Mouse (Mus musculus): ENCODE results near the gene Cldn2.

Gene Cldn2

DNA sequence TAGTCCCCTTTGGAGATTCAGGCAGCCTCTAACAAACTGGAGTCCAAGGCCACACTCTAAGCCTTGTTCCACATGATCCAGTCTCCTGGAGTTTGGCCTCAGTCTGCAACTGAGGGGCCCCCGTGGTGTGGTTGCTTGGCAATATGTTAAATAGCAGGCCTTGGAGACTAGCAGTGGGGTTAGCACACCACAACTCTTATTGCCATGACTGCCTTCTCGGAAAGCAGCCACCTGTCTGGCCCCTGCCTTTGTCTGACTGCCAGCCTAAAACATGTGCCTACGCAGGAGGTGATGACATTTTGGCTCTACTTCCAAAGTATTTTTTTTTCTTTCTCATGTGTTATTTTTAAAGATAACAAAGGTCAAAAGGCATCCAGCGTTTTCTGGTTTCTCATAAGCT lies 7.5 kb downstream of the Cldn2 start:
- peak; percentile 15 for DNase-seq (ENCODE audit: low spot score)

DNA sequence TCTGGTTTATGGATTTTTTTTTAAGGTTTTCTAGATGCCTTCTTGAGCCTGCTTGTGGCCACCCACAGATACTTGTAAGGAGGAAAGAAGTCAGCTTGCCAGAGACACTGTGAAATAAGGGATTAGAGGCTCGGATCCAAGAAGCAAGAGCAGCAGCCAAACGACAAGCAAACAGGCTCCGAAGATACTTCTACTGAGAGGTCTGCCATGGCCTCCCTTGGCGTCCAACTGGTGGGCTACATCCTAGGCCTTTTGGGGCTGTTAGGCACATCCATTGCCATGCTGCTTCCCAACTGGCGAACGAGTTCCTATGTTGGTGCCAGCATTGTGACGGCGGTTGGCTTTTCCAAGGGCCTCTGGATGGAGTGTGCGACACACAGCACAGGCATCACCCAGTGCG lies 7.9 kb downstream of the Cldn2 start:
- no peak for DNase-seq (ENCODE audit: low spot score)

DNA sequence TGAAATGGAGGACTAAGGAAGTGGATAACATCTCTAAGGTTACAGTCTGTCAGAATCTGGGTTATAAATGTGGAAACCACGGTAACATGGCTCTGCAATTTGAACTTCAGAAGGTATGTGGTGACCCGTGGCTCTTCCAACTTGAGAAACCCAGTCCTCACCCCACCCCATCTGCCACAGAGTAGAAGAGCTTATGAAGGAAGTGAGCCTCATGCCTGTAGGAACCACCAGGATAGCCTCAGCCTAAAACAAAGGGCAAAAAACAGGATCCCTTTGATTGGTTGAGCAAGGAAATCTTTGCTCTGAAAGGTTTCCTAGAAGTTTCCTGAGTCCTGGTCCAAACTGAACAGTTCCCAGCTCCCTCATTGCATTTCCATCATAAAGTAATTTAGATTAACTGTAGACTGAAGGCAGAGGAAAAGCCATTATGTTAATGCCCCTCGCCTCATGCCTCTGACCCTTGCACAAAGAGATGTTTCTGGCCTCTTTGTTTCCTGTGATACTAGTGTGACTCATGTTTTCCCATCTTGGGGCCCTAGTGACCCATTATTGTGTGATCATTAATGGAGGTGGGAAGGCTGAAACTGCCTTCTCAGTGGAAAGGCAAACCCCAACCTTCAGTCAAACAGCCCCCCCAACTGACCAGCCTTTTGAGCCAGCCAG lies 12.1 kb downstream of the Cldn2 start:
- peak; percentile 15 for DNase-seq (ENCODE audit: low spot score)

DNA sequence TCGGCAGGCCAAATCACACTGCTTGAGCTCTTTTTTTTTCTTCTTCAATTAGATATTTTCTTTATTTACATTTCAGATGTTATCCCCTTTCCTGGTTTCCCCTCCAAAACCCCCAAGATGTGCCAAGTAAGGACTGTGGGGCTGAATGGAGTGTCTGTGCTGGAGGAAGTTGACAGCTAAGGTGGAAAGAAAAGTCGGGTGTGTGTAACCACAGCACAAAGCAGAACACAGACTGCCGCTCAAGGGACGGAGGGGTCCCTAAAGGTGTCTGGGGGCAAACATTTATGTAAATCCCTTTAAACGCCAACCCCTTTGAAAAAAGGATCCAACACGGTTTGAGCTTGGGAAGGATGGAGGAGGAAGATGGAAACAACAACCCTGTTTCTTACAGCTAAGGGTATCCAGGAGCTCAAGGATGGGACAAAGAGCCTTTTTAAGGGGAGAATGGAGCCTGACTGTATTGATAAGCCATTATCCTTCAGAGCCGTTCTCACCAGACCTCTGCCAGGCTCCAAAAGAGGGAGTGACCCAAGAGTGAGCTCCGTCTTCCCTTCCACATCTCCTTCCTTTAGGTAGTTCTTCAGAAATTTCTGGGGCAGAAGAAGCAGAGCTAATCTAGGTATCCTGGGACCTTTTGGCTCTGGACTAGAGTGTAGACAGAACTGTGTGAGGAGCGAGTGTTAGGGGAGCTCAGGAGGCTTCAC lies 12.8 kb downstream of the Cldn2 start:
- no peak for DNase-seq (ENCODE audit: low spot score)

DNA sequence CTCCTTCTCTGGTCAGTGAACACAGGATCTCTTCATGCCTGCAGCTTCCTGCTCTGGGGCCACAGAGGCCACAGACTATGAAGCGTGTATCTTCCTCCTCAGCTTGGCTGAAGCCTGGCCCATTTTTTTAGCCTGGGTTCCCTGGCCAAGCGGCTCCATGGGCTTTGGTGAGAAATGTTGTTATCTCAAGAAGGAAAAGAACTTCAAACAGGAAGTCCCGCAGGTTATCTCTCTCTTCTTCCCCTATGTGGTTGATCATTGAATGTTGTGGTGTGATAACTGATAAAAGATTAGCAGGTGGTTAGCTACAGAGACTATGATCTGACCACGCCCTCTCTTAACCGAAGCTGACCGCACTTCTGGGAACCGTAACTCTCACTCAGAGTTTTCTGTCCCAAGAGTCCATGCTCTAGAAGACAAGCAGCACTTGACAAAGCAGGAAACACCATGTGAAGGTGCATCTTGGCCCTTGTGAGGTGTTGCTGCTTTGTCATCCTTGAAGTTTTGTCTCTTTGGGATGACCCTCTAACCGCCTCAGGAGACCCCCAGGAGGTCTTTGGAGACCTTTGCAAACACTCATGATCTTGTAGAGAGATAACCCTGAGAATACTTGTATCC lies 13.5 kb downstream of the Cldn2 start:
- no peak for DNase-seq (ENCODE audit: low spot score)

DNA sequence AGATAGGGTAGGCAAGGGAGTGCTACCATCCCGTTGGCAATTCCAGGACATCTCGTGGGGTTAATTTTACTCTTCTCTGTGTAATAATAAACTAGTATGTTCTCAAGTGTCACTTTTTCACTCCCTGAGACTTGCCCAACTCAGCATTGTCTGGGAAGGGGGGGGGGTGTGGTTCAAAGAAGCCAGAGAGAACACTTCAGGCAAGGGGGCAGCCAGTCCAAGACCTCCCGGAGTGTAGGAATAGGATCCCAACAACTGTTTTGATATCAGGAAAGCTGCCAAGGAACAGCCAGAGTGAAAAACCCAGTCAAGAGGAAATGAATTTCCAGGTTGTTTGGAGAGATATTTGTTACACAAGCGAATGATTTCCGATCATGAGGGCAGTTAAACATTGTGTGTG lies 14.6 kb downstream of the Cldn2 start:
- DNase-seq (ENCODE audit: low spot score) = no peak

DNA sequence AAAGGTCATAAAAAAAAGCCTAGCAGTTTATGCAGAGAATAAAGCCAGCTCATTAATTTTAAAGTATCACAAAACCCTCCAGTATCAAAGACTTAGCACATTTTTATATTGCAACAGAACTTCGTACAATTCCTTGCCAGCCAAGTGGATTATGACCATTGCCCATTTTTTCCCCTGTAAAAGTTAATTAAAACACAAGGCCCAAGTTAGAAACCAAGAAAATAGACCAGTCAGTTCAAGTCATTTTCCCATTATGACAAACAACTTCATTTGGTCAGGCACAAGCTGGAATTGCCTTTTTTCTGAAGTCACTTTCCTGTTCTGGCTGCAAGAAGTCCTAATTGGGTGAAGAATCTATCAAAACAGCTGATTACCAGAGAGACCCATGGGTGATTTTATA lies 24.8 kb downstream of the Cldn2 start:
- no peak for DNase-seq (ENCODE audit: low spot score)

DNA sequence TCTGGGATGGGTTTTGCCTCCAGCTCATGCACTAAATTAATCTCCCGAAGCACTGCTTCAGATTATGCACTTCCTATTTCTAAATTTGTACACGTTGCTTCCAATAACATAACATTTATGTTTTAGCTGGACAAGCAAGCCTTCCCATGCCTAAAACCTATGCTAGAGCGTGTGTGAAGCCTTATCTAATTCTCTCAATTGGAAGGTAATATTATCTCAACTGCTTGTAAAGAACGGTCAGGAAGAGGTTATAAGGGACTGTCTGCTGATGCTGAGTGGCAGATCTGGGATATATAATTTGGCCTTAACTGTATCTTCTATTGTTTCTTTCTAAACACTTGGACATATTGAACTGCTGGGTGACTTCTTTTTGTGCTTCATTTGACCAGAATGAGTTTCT lies 26.3 kb downstream of the Cldn2 start:
- no peak for DNase-seq (ENCODE audit: low spot score)

DNA sequence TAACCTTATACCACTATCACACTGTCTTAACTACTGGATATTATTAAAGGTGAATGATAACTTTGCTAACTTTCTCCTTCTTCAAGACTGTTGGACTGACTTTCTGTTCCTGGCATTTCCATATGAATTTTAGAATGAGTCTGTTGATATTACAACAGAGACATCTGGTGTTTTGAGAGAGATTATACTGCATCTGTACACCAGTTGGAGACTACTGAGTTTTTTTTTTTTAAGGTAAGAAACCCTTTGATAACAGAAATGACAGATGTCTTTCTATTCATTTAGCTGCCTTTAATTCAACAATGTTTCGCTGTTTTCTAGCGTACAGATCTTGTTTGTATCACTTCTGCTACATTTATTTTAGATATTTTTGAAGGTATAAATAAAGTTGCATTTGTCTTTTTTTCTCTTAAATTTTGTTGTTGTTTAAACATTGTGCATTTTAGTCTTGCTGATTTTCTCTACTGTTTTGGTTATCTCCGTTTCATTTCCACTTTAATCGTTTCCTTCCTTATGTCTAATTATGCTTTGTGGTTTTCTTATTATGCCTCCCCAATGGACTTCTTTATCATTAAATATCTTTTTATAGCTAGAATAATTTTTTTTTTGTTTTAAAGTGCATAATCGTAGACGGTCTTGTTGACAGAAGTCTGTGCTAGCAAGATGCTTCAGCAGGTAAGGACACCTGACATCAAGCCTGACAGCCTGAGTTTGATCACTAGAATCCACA lies 27.9 kb downstream of the Cldn2 start:
- no peak for DNase-seq (ENCODE audit: low spot score)

DNA sequence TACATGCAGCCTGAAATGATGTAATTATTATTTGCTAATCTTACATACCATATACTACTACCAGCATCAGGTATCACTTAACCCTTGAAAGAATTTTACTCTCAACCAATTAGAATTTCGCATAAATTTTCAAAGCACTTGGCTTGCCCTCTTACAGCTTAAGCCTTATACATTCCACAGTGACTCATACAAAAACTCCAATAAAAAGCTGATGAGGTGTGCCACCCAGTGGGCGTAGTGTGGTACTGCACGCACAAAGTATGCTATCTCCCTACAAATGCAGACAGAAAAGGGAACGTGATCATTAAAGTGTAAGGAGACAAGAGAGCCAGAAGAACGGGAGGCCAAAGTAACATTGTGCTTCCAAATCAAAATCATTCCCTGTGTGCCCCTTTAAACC lies 31.8 kb downstream of the Cldn2 start:
- DNase-seq (ENCODE audit: low spot score) = peak; percentile 79

DNA sequence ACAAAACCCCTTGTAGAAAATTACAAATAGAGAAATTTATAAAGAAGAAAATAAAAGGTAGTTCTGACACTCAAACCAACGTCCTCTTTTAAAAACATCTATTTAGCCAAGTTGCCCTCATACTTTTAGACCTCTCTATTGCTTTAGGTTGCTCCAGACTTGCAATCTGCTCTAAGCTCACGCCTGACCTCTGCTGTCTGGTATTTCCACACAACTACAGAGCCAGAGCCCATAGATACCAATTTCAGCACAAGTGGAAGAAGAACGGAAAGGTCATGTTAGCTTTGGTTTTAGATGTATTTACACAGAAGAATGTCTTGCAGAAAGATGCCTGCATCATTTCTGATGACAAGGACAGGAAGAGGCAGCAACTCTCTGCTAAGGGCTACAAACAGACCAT lies 38.4 kb downstream of the Cldn2 start:
- peak; percentile 6 for DNase-seq (ENCODE audit: low spot score)

DNA sequence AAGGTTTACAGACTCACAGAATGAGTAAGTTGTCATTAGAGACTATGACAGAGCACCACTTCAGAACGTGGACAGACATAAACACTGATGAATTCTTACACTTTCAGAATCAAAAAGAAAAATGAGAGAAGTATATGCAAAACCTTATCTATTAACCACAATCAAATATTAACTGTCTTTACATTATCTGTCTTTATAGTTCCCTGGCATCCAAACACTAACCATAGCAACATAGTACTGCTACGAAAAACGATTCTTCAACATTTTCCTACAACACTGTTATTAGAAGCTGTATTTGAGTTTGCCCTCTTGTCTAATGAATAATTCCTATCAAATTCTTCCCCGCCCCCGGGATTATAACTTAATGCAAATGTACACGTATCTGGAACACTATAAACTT lies 40.5 kb downstream of the Cldn2 start:
- no peak for DNase-seq (ENCODE audit: low spot score)

DNA sequence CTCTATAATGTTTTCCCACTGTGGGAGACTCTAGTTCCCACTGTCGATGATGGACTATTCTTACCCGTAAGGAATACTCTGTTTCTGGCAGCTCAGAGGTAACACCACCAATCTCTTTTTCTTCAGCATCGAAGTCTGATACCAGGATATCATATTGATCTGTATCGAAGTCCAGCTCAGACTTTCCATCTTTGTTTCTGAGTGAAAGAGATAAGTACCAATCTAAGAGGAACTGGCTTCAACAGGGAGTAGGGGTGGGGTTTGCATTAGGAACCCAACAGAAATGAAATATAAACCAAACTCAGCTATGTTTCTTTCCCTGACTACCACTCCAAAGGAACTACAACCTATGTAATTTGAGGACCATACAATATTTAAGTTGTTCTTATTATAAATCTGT lies 54.2 kb downstream of the Cldn2 start:
- no peak for DNase-seq (ENCODE audit: low spot score)

DNA sequence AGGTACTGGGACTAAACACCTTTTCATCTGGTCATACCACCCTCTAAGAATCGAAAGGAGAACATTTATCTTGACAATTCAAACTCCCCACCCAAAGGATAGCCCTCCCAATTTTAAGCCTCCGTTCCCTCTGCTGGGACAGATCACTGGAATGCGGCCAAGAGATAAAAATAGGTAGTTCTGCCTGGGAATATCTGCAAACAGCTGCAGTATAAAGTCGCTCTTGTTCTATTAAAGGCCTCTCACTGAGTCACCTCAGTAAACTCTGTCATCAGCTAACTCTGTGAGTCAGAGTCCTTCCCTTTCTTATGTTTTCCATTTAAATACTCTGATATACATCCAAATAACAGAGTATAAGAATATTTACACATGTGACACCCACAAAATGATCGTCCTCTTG lies 58.8 kb downstream of the Cldn2 start:
- DNase-seq (ENCODE audit: low spot score) = no peak

All from embryo, embryonic 10.5 days (tissue).